Mouse (Mus musculus): Measurements from ENCODE around the gene Phldb3. TPM values are rescaled to one million over a fixed set of nuclear protein-coding genes. Genes with fewer than 3 reads are reported as not detected.

Phldb3 gene
- polyA plus RNA-seq (2015; fragmentation: Nextera tagmentation; extraction: Ambion mirVana), result 0.08 and 0.09 TPM in 2 replicates

DNA sequence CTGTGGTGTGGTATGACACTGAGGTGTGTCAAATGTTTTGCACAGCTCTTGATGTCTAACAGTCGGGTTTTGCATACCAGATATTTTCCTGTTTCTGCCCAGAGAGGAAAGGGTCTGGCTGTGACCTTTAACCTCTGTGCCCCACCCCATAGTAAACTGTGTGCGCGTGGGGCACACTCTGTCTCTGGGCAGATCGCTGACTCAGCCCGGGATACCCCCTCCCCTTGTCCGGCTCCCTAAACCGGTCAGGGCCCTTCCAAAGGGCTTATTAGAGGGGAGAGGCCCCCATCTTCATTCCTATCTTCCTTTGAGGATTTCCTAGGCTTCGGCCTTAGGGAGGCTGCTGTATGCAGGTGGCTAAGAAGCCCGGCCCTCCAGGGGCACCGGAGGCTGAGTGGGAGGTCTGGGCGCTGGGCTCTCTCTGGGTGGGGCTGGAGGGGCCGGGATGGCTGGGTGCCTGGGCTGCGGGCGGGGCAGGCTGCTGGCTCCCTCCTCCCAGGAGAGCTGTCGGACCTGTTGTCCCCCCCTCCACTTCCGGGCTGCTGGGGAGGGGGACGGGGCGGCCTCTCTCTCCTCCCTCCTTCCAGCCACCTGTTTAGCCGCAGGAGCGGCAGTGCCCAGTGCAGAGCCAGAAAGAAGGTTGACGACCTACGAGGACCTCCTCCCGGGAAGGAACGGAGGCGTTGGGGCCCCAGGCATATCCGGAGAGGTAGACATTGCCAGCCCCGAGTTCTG, at the start of gene Phldb3:
Gene Phldb3 (plus strand): TSS at position 620 of the 735 bp plus-strand sequence.
- Histone ChIP-seq H3K9me3 (replicated peaks) (no peaks in the 10 kb centered on the region), H3K36me3 (no peaks in the 10 kb centered on the region), H3K9ac (peak within 1 kb of the TSS; percentile 70), H3K27me3 (peaks cover 24% of the 10 kb centered on the region), H3K4me2 (peak within 1 kb of the TSS; percentile 97), H3K4me1 (replicated peaks) (peaks cover 39% of the 10 kb centered on the region), H3K27ac (peak within 1 kb of the TSS; percentile 27; the same call in 1 of the 2 replicates), H3K4me3 (replicated peaks) (peak within 1 kb of the TSS; percentile 65)
- 3% methylated on average over 26 of the region's 27 CpGs for WGBS (ENCODE audit: insufficient replicate concordance)
- DNase-seq, result peak; percentile 28
- ATAC-seq (ENCODE audit: low read depth), result peak; percentile 40

DNA sequence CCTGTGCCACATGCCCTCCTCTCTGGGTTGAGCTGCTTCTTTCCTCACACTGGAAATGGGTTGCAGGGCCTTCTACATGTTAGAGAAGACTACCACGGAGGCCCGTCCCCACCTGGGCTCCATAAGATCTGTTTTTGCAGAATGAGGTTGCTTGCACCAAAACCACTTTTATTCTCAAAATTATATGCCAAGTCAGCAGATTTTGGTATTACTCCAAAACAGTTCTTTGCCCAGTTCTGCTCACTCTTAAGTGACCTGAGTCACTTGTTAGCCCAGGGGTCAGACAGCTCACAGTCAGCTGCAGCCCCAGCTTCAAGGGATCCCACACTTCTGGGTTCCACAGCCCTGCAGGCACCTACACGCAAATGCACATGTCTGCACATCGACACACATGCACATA, 49.1 kb upstream of the Phldb3 start:
- Histone ChIP-seq H3K4me3 (replicated peaks) (no peak overlapping the region), H3K9me3 (replicated peaks) (no peaks in the 10 kb centered on the region), H3K9ac (no peak overlapping the region), H3K4me2 (no peak overlapping the region), H3K36me3 (peaks cover 80% of the 10 kb centered on the region), H3K4me1 (replicated peaks) (no peaks in the 10 kb centered on the region), H3K27me3 (no peaks in the 10 kb centered on the region), H3K27ac (no peak overlapping the region)
- ATAC-seq (ENCODE audit: low read depth), result no peak
- DNase-seq, result no peak
- WGBS (ENCODE audit: insufficient replicate concordance), result 82% methylated on average over 4 of the region's 4 CpGs

DNA sequence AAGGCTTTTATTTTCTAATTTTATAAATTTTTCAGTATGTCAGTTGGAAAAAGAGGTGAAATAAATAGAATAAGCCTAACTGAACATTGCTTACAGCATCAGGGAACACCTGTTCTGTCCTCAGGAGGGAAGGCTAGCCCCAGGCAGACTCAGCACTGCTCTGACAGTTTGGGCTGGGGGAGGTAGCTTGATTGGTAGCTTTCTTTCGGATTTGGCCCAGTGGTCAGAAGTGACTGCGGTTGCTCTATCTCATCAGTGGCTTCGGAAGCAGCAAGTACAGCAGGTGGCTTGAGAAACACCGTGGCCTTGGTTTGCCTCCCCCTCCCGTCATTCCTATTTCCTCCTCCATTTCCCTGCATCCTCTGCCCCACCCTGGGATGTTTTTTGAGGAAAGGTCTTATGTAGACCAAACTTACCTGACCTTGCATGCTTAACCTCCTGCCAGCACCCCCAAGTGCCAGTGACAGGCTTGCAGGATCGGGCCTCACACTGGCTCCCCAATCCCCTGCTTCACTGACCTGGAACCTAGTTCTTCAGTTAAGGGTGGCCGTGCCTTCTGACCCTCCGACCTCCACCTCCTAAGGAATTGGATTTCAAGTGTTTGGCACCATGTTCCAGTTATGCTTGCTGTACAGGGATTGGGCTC, 47.2 kb upstream of the Phldb3 start:
- Histone ChIP-seq H3K4me1 (replicated peaks) (no peaks in the 10 kb centered on the region), H3K27ac (no peak overlapping the region), H3K27me3 (no peaks in the 10 kb centered on the region), H3K36me3 (peaks cover 92% of the 10 kb centered on the region), H3K4me2 (no peak overlapping the region), H3K9me3 (replicated peaks) (no peaks in the 10 kb centered on the region), H3K4me3 (replicated peaks) (no peak overlapping the region), H3K9ac (no peak overlapping the region)
- WGBS (ENCODE audit: insufficient replicate concordance), result 90% methylated on average over 8 of the region's 8 CpGs
- ATAC-seq (ENCODE audit: low read depth) (no peak), DNase-seq (no peak)

DNA sequence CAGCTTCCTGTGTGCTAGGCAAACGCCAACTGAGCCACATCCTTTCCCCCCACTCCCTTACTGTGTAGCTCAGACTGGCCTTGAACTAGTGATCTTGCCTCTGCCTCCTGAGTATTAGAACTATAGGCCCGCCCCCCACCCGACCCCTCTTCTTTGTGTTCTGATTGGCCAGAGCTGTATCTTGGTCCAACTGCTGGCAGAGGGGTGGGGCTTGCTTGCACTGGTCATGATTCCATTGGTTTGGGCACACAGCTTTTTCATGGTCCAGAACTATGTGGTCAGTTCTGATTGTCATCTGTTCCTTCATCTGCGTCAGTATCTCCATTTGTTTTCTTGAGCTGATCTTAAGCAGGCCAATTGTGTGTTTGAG, 46.7 kb upstream of the Phldb3 start:
- no peaks in the 10 kb centered on the region for H3K9me3 ChIP-seq (replicated peaks)
- H3K4me1 ChIP-seq (replicated peaks), result no peaks in the 10 kb centered on the region
- no peak overlapping the region for H3K27ac ChIP-seq
- no peak overlapping the region for H3K9ac ChIP-seq
- H3K27me3 ChIP-seq, result no peaks in the 10 kb centered on the region
- H3K4me2 ChIP-seq, result no peak overlapping the region
- no peak overlapping the region for H3K4me3 ChIP-seq (replicated peaks)
- ATAC-seq (ENCODE audit: low read depth) (no peak; the same call in 1 of the 2 replicates), DNase-seq (no peak)
- H3K36me3 ChIP-seq, result peaks cover 93% of the 10 kb centered on the region
- 76% methylated on average over 4 of the region's 4 CpGs for WGBS (ENCODE audit: insufficient replicate concordance)

DNA sequence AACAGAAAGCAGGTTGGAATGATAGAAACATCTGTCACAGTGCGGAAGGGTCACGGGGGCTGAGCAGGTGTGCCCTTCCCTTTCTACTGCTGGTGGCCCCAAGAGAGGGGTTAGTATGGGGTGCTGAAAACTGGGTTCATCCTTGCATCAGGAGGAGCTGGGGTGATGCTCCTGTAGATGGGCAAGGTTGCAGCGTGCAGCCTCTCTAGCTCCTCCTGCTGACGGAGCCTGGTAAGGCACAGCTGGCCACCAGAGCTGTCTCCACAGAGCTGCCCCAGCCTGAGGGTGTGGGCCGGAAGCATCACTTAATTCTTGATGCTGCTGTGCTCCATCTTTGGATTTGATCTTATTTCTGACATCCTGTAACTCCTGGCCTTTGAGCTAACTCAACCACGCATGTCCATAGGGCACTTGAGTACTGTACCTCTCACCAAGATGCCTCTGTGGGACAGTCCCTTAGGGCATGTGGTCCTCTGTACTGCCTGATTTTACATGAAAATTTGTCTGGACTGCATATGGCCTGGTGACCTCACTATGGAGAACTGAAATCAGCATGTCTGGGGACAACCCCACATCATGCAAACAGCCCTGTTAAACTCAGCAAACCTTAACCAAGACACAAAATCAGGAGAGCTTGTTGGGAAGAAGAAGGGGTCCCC, 45.8 kb upstream of the Phldb3 start:
- ATAC-seq (ENCODE audit: low read depth), result peak; percentile 54; the same call in 1 of the 2 replicates
- 57% methylated on average over 6 of the region's 6 CpGs for WGBS (ENCODE audit: insufficient replicate concordance)
- H3K9ac ChIP-seq, result no peak overlapping the region
- peak; percentile 49 for DNase-seq
- peaks cover 85% of the 10 kb centered on the region for H3K36me3 ChIP-seq
- no peak overlapping the region for H3K27ac ChIP-seq
- H3K4me1 ChIP-seq (replicated peaks), result no peaks in the 10 kb centered on the region
- H3K4me3 ChIP-seq (replicated peaks), result no peak overlapping the region
- no peaks in the 10 kb centered on the region for H3K9me3 ChIP-seq (replicated peaks)
- no peaks in the 10 kb centered on the region for H3K27me3 ChIP-seq
- H3K4me2 ChIP-seq, result no peak overlapping the region

DNA sequence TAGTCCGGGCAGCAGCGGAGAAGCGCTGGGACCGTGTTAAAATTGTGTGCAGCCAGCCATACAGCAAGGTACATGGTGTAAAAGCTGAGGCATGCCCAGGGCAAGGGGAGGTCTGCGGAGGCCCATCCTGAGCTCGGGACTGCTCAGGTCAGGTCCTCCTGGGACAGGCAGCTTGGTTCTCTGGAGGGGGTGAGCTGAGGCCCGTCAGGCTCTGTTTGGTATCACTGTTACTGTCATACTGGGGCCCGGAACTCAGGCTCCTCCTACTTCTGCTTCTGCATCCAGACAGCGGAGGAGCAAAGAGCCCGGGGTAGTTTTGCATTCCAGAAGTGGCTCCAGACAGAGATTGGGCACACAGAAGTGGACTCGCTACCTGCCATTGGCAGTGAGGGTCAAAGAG, 44.9 kb upstream of the Phldb3 start:
- peaks cover 84% of the 10 kb centered on the region for H3K36me3 ChIP-seq
- ATAC-seq (ENCODE audit: low read depth), result no peak
- no peaks in the 10 kb centered on the region for H3K4me1 ChIP-seq (replicated peaks)
- H3K9me3 ChIP-seq (replicated peaks), result no peaks in the 10 kb centered on the region
- no peak overlapping the region for H3K9ac ChIP-seq
- H3K4me2 ChIP-seq, result no peak overlapping the region
- no peak overlapping the region for H3K4me3 ChIP-seq (replicated peaks)
- H3K27ac ChIP-seq, result no peak overlapping the region
- 85% methylated on average over 11 of the region's 11 CpGs for WGBS (ENCODE audit: insufficient replicate concordance)
- H3K27me3 ChIP-seq, result no peaks in the 10 kb centered on the region
- no peak for DNase-seq

DNA sequence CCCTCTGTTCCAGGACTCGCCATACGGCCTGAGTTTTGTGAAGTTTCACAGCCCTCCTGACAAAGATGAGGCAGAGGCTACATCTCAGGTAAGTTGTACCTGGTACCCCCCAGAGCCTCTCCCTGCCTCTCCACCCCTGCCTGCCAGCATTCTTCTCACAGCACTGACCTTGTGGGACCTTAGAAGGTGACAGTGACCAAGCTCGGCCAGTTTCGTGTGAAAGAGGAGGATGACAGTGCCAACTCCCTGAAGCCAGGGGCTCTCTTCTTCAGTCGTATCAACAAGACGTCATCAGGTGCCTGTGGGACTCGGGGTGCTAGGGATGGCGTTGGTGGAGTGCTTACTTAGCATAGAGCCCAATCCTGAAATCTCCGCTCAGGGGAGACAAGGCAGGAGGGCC, 44.4 kb upstream of the Phldb3 start:
- Histone ChIP-seq H3K4me2 (no peak overlapping the region), H3K27me3 (no peaks in the 10 kb centered on the region), H3K9me3 (replicated peaks) (no peaks in the 10 kb centered on the region), H3K27ac (no peak overlapping the region), H3K36me3 (peaks cover 84% of the 10 kb centered on the region), H3K9ac (no peak overlapping the region), H3K4me1 (replicated peaks) (no peaks in the 10 kb centered on the region), H3K4me3 (replicated peaks) (no peak overlapping the region)
- DNase-seq, result no peak
- WGBS (ENCODE audit: insufficient replicate concordance), result 82% methylated on average over 9 of the region's 9 CpGs
- no peak for ATAC-seq (ENCODE audit: low read depth)

DNA sequence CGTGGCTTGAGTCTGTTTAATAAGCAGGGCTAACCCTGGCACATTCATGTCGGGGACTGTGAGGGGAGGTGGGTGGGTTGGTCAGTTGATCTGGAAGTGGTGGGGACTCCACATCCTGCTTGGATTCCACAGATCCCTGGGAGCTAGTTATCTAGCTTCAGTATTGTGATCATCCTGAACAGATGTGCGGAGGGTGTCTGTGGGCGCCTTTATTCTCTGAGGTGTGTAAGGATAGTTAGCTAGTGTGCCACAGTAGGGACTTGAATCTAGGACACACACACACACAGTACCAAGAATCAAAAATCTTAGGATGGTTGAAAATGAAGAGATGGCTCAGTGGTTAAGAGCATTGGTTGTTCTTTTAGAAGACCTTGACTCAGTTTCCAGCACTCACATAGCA, 42.1 kb upstream of the Phldb3 start:
- H3K4me2 ChIP-seq, result no peak overlapping the region
- WGBS (ENCODE audit: insufficient replicate concordance), result 79% methylated on average over 4 of the region's 4 CpGs
- H3K4me3 ChIP-seq (replicated peaks), result no peak overlapping the region
- H3K27me3 ChIP-seq, result no peaks in the 10 kb centered on the region
- ATAC-seq (ENCODE audit: low read depth), result no peak
- H3K9ac ChIP-seq, result no peak overlapping the region
- H3K27ac ChIP-seq, result no peak overlapping the region
- H3K9me3 ChIP-seq (replicated peaks), result no peaks in the 10 kb centered on the region
- peaks cover 79% of the 10 kb centered on the region for H3K36me3 ChIP-seq
- DNase-seq, result no peak
- H3K4me1 ChIP-seq (replicated peaks), result peaks cover 3% of the 10 kb centered on the region; the same call in 1 of the 2 replicates

DNA sequence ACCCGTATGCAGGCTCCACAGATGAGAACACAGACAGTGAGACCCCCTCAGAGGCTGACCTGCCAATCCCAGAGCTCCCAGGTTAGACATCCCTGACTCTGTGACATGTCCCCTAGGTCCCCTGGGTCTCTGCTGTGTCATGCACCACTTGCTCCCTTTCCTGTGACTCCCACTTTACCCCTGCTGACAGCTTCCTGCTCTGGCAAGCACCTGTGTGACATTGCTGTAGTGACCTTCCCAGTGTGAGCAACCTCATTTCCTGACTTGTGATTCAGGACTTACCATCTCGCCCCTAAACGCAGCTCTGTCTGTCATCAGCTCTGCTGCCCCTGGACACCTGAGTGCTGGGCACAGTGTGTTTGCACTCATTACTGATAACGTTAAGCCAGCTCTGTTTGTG, 39.5 kb upstream of the Phldb3 start:
- Histone ChIP-seq H3K9me3 (replicated peaks) (no peaks in the 10 kb centered on the region), H3K27me3 (no peaks in the 10 kb centered on the region), H3K4me1 (replicated peaks) (peaks cover 6% of the 10 kb centered on the region), H3K4me3 (replicated peaks) (no peak overlapping the region), H3K36me3 (peaks cover 56% of the 10 kb centered on the region), H3K4me2 (no peak overlapping the region), H3K27ac (no peak overlapping the region), H3K9ac (no peak overlapping the region)
- ATAC-seq (ENCODE audit: low read depth) (no peak), DNase-seq (no peak)
- 80% methylated on average over 4 of the region's 4 CpGs for WGBS (ENCODE audit: insufficient replicate concordance)

DNA sequence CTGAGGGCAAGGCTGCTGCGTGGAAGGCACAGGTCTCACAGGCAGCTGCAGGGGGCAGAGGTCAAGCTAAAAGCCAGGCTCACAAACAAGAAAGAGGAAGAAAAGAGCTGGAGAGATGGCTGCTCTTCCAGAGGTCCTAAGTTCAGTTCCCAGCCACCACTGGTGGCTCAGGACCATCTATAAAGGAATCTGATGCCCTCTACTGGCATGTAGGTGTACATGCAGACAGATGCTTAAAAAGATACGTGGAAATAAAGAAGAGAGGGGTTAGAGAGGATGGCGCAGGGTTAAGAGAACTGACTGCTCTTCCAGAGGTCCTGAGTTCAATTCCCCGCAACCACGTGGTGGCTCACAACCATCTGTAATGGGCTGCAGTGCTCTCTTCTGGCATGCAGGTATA, 38.1 kb upstream of the Phldb3 start:
- ATAC-seq (ENCODE audit: low read depth) (no peak), DNase-seq (no peak)
- Histone ChIP-seq H3K4me2 (no peak overlapping the region), H3K4me3 (replicated peaks) (no peak overlapping the region), H3K4me1 (replicated peaks) (peaks cover 6% of the 10 kb centered on the region), H3K27ac (no peak overlapping the region), H3K9ac (no peak overlapping the region), H3K9me3 (replicated peaks) (no peaks in the 10 kb centered on the region), H3K27me3 (no peaks in the 10 kb centered on the region), H3K36me3 (peaks cover 42% of the 10 kb centered on the region)
- WGBS (ENCODE audit: insufficient replicate concordance), result 50% methylated on average over 5 of the region's 5 CpGs

DNA sequence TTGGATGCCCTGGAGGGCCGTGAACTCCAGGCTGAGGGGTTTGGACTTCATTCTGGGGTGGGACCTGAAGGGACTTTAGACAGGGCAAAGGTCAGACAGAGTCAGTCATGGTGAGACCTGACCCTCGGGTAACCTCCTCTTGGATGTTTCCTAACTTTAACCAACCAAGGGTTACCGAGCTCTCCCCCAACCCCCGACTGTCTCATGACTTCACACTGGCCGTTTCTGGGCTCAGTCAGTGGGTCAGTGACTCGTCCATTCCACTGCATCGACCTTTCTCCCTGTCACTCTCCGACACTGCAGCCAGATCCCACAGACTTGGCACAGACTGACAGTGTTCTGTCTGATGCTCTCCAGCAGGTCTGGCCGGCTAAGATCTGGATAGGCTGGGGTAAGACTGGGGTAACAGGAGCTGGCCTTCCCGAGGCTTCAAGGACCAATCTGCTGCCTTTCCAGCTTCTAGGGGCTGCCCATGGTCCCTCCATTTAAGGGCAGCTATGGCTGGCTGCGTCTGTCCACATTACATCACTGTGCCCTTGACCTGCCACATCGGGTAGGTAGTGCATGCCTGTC, 36.3 kb upstream of the Phldb3 start:
- WGBS (ENCODE audit: insufficient replicate concordance), result 56% methylated on average over 12 of the region's 12 CpGs
- Histone ChIP-seq H3K9me3 (replicated peaks) (no peaks in the 10 kb centered on the region), H3K4me2 (no peak overlapping the region)

More for the DNA sequence above, 36.3 kb upstream of the Phldb3 start:
- Histone ChIP-seq H3K27ac (peak overlapping the region; percentile 18), H3K4me1 (replicated peaks) (peaks cover 6% of the 10 kb centered on the region), H3K36me3 (peaks cover 28% of the 10 kb centered on the region), H3K4me3 (replicated peaks) (no peak overlapping the region), H3K9ac (no peak overlapping the region), H3K27me3 (no peaks in the 10 kb centered on the region)
- peak; percentile 67 for ATAC-seq (ENCODE audit: low read depth)
- no peak for DNase-seq

Data from liver, embryonic 13.5 days (tissue).